15 mouse cellular contexts compared by ENCODE assay signal in genomic region chr2:28000660-28001059, GRCm38 (mm10).
A peak's percentile ranks its signal among the peaks of the same experiment; 100 is the strongest.
DNase-seq lines count a peak whose midpoint lies in the region; ATAC-seq lines count a peak whose summit lies in the region.
"Had no signal": no experiment of that assay in that cellular context is flagged by ENCODE, and none has a peak within 500 bp of the region (broad histone marks: within the 10 kb centered on the region; RNA-seq: fewer than 3 reads in every experiment).

No protein-coding gene starts in this region.

- WGBS in heart, embryonic 10.5 days, result 80% methylated on average over 3 of the region's 3 CpGs
- WGBS in midbrain, embryonic 16.5 days, result 70% methylated on average over 3 of the region's 3 CpGs
- WGBS in midbrain, embryonic 11.5 days, result 87% methylated on average over 3 of the region's 3 CpGs
- WGBS in liver, embryonic 12.5 days (ENCODE audit: insufficient replicate concordance), result 60% methylated on average over 3 of the region's 3 CpGs

- peaks cover 16% of the 10 kb centered on the region for H3K4me1 ChIP-seq in heart, embryonic 10.5 days
- peaks cover 3% of the 10 kb centered on the region; the same call in 1 of the 2 replicates for H3K4me1 ChIP-seq in midbrain, embryonic 16.5 days (ENCODE audit: control insufficient read depth, insufficient read depth, low read length)
- no peaks in the 10 kb centered on the region for H3K4me1 ChIP-seq in midbrain, embryonic 11.5 days (ENCODE audit: control insufficient read depth, insufficient read depth, low read length)
- H3K4me1 ChIP-seq in liver, embryonic 12.5 days, result peaks cover 75% of the 10 kb centered on the region
- H3K4me1 ChIP-seq: limb, embryonic 15.5 days had no signal

- ATAC-seq in midbrain, embryonic 16.5 days, result no peak
- no peak for ATAC-seq in midbrain, embryonic 11.5 days (ENCODE audit: low FRiP score)
- ATAC-seq in liver, embryonic 12.5 days, result no peak

- H3K27ac ChIP-seq in heart, embryonic 10.5 days, result peak overlapping the region; percentile 68
- peak overlapping the region; percentile 48 for H3K27ac ChIP-seq in midbrain, embryonic 16.5 days (ENCODE audit: low read length)
- H3K27ac ChIP-seq in midbrain, embryonic 11.5 days (ENCODE audit: low read depth, low read length), result no peak overlapping the region
- H3K27ac ChIP-seq in liver, embryonic 12.5 days, result peak overlapping the region; percentile 93
- H3K27ac ChIP-seq: layer of hippocampus, adult 2 months; left cerebral cortex, adult 2 months; limb, embryonic 15.5 days; neural tube, embryonic 13.5 days had no signal

- no peak overlapping the region for H3K9ac ChIP-seq in midbrain, embryonic 16.5 days (ENCODE audit: low read depth, low read length)
- no peak overlapping the region for H3K9ac ChIP-seq in midbrain, embryonic 11.5 days (ENCODE audit: low read length)
- peak overlapping the region; percentile 73 for H3K9ac ChIP-seq in liver, embryonic 12.5 days
- H3K9ac ChIP-seq: limb, embryonic 15.5 days; neural tube, embryonic 13.5 days had no signal

- no peaks in the 10 kb centered on the region for H3K9me3 ChIP-seq in heart, embryonic 10.5 days
- H3K9me3 ChIP-seq in midbrain, embryonic 16.5 days (replicated peaks; ENCODE audit: control insufficient read depth, low read length, poor library complexity, severe bottlenecking), result no peaks in the 10 kb centered on the region
- H3K9me3 ChIP-seq in midbrain, embryonic 11.5 days (ENCODE audit: control insufficient read depth, low read length), result no peaks in the 10 kb centered on the region
- no peaks in the 10 kb centered on the region for H3K9me3 ChIP-seq in liver, embryonic 12.5 days (replicated peaks)
- H3K9me3 ChIP-seq: limb, embryonic 15.5 days; neural tube, embryonic 13.5 days had no signal

- peaks cover 69% of the 10 kb centered on the region for H3K36me3 ChIP-seq in heart, embryonic 10.5 days
- no peaks in the 10 kb centered on the region for H3K36me3 ChIP-seq in midbrain, embryonic 16.5 days (ENCODE audit: control insufficient read depth, insufficient read depth, low read length)
- H3K36me3 ChIP-seq in midbrain, embryonic 11.5 days (ENCODE audit: control insufficient read depth, insufficient read depth, low read length), result no peaks in the 10 kb centered on the region; the same call in 1 of the 2 replicates
- H3K36me3 ChIP-seq in liver, embryonic 12.5 days, result peaks cover 27% of the 10 kb centered on the region; the same call in 1 of the 2 replicates

- H3K4me3 ChIP-seq in heart, embryonic 10.5 days, result no peak overlapping the region
- no peak overlapping the region for H3K4me3 ChIP-seq in midbrain, embryonic 16.5 days (ENCODE audit: low read depth, low read length)
- no peak overlapping the region for H3K4me3 ChIP-seq in midbrain, embryonic 11.5 days (ENCODE audit: low read depth, low read length)
- H3K4me3 ChIP-seq in liver, embryonic 12.5 days, result no peak overlapping the region
- H3K4me3 ChIP-seq: layer of hippocampus, adult 2 months; left cerebral cortex, adult 2 months; limb, embryonic 15.5 days; neural tube, embryonic 13.5 days had no signal

- no peak for DNase-seq in heart, embryonic 10.5 days (ENCODE audit: low spot score)
- no peak for DNase-seq in heart, adult 8-10 months (ENCODE audit: low spot score)
- no peak for DNase-seq in midbrain, embryonic 11.5 days (ENCODE audit: low spot score, missing footprints)
- no peak for DNase-seq in kidney, adult 18-20 months
- DNase-seq in left cerebral cortex, adult 8-10 months (ENCODE audit: low spot score in 2 of 2), result no peak
- DNase-seq: adrenal gland, adult 2 months; heart, adult 11 months; lung, postnatal 14 days; thymus, adult 2 months had no signal

- no peak overlapping the region for H3K4me2 ChIP-seq in midbrain, embryonic 16.5 days (ENCODE audit: low read length)
- H3K4me2 ChIP-seq in midbrain, embryonic 11.5 days, result no peak overlapping the region
- H3K4me2 ChIP-seq in liver, embryonic 12.5 days, result peak overlapping the region; percentile 65
- H3K4me2 ChIP-seq: limb, embryonic 15.5 days; neural tube, embryonic 13.5 days had no signal

- H3K27me3 ChIP-seq in heart, embryonic 10.5 days (ENCODE audit: insufficient read depth, poor library complexity, severe bottlenecking), result 0 out of 2 replicates have a peak, but pooled peaks cover 4% of the 10 kb centered on the region
- no peaks in the 10 kb centered on the region for H3K27me3 ChIP-seq in midbrain, embryonic 16.5 days (ENCODE audit: control insufficient read depth, insufficient read depth, low read depth, low read length)
- H3K27me3 ChIP-seq in midbrain, embryonic 11.5 days (ENCODE audit: control insufficient read depth, insufficient read depth, low read length), result no peaks in the 10 kb centered on the region
- H3K27me3 ChIP-seq in liver, embryonic 12.5 days (replicated peaks), result no peaks in the 10 kb centered on the region
- H3K27me3 ChIP-seq: limb, embryonic 15.5 days; neural tube, embryonic 13.5 days had no signal
